Mouse (Mus musculus) megakaryocyte progenitor cell, adult 5-6 weeks (primary cell): ENCODE measurements around the gene Ankrd33b. TPM values are rescaled to one million over a fixed set of nuclear protein-coding genes. Genes with fewer than 3 reads are reported as not detected.

ENCODE experiments used
- ATAC-seq: replicated peaks from 2 replicates; pipeline ENCODE4 v1.8.0; 2016; ENCODE audit warnings: mild to moderate bottlenecking, moderate TSS enrichment, inconsistent platforms; ENCODE audit not compliant: poor library complexity
- total RNA-seq, 2 experiments: library from RNA; stranded (forward) in 1 of 2; stranded (reverse) in 1 of 2; fragments of 157-497, 149-512 nt in 1 of 2; fragments of 200-1000 nt in 1 of 2; gene quantifications; 2 replicates each; pipeline versions ENCODE4 v1.2.3 to v1.2.4; 2015 to 2017

Ankrd33b gene
- total RNA-seq, 2 experiments from 2014 or later: 0.29 to 0.79 TPM

- peak; percentile 63 for ATAC-seq
Measured at GRCm38 (mm10) chr15:31309526-31309925, 58.0 kb downstream of the Ankrd33b start.

GRCm38 (mm10) chr15:31306726-31307125, 60.8 kb downstream of the Ankrd33b start:
- ATAC-seq: no peak

- ATAC-seq: no peak
Measured at GRCm38 (mm10) chr15:31305181-31305580, 62.3 kb downstream of the Ankrd33b start.

- ATAC-seq: no peak
Measured at GRCm38 (mm10) chr15:31304302-31304701, 63.2 kb downstream of the Ankrd33b start.

- ATAC-seq: no peak
Measured at GRCm38 (mm10) chr15:31302293-31302990, 65.1 kb downstream of the Ankrd33b start.

- peak; percentile 44; the same call in 1 of the 2 replicates for ATAC-seq
Measured at GRCm38 (mm10) chr15:31299258-31299917, 68.1 kb downstream of the Ankrd33b start.

- ATAC-seq: no peak
Measured at GRCm38 (mm10) chr15:31297777-31298137, 69.8 kb downstream of the Ankrd33b start.

- no peak for ATAC-seq
Measured at GRCm38 (mm10) chr15:31296882-31297776, 70.4 kb downstream of the Ankrd33b start.

- no peak for ATAC-seq
Measured at GRCm38 (mm10) chr15:31294311-31294710, 73.2 kb downstream of the Ankrd33b start.

GRCm38 (mm10) chr15:31292627-31293026, 74.9 kb downstream of the Ankrd33b start:
- no peak for ATAC-seq

- ATAC-seq: no peak
Measured at GRCm38 (mm10) chr15:31285695-31286094, 81.8 kb downstream of the Ankrd33b start.

GRCm38 (mm10) chr15:31284922-31285631, 82.4 kb downstream of the Ankrd33b start:
- ATAC-seq: no peak

GRCm38 (mm10) chr15:31284142-31284541, 83.4 kb downstream of the Ankrd33b start:
- ATAC-seq: no peak

- ATAC-seq: no peak
Measured at GRCm38 (mm10) chr15:31282353-31282752, 85.2 kb downstream of the Ankrd33b start.

- peak; percentile 56 for ATAC-seq
Measured at GRCm38 (mm10) chr15:31281830-31282229, 85.7 kb downstream of the Ankrd33b start.

GRCm38 (mm10) chr15:31280683-31281082, 86.8 kb downstream of the Ankrd33b start:
- peak; percentile 47 for ATAC-seq

- ATAC-seq: no peak
Measured at GRCm38 (mm10) chr15:31280059-31280458, 87.5 kb downstream of the Ankrd33b start.

GRCm38 (mm10) chr15:31279577-31280004, 87.9 kb downstream of the Ankrd33b start:
- peak; percentile 19; the same call in 1 of the 2 replicates for ATAC-seq

GRCm38 (mm10) chr15:31279120-31279519, 88.4 kb downstream of the Ankrd33b start:
- no peak for ATAC-seq

GRCm38 (mm10) chr15:31278090-31278489, 89.4 kb downstream of the Ankrd33b start:
- no peak for ATAC-seq

GRCm38 (mm10) chr15:31273509-31273908, 94.0 kb downstream of the Ankrd33b start:
- peak; percentile 84 for ATAC-seq
